Mouse (Mus musculus): ENCODE measurements at regions not wholly inside any gene's neighbourhood (a gene's known extent, or its start where the extent isn't known, plus 50 kb on each side); places are given as distances from the start of the nearest gene placed in this dataset.
A peak's percentile ranks its signal among the peaks of the same experiment; 100 is the strongest.

GRCm38 (mm10) chr13:48316747-48317146, 55.7 kb downstream of the Id4 start:
- DNase-seq (ENCODE audit: low read depth), result peak; percentile 85
- no peak for TF ChIP-seq POLR2A (IDR thresholded peaks at IDR 0.05; ENCODE audit: borderline replicate concordance, extremely low read depth, insufficient read depth, insufficient read length, poor library complexity, severe bottlenecking)
- TF ChIP-seq CTCF (IDR thresholded peaks at IDR 0.05; ENCODE audit: borderline replicate concordance, extremely low read depth, insufficient read depth, insufficient read length), result no peak

- DNase-seq (ENCODE audit: low read depth), result peak; percentile 12
- TF ChIP-seq CTCF (IDR thresholded peaks at IDR 0.05; ENCODE audit: borderline replicate concordance, extremely low read depth, insufficient read depth, insufficient read length) (no peak), POLR2A (IDR thresholded peaks at IDR 0.05; ENCODE audit: borderline replicate concordance, extremely low read depth, insufficient read depth, insufficient read length, poor library complexity, severe bottlenecking) (no peak)
Observed at GRCm38 (mm10) chr13:48317457-48317856, 56.4 kb downstream of the Id4 start.

- TF ChIP-seq POLR2A (IDR thresholded peaks at IDR 0.05; ENCODE audit: borderline replicate concordance, extremely low read depth, insufficient read depth, insufficient read length, poor library complexity, severe bottlenecking) (no peak), CTCF (IDR thresholded peaks at IDR 0.05; ENCODE audit: borderline replicate concordance, extremely low read depth, insufficient read depth, insufficient read length) (no peak)
- no peak for DNase-seq (ENCODE audit: low read depth)
Observed at GRCm38 (mm10) chr13:48319001-48319400, 58.0 kb downstream of the Id4 start.

- peak; percentile 78 for DNase-seq (ENCODE audit: low read depth)
- TF ChIP-seq CTCF (IDR thresholded peaks at IDR 0.05; ENCODE audit: borderline replicate concordance, extremely low read depth, insufficient read depth, insufficient read length) (no peak), POLR2A (IDR thresholded peaks at IDR 0.05; ENCODE audit: borderline replicate concordance, extremely low read depth, insufficient read depth, insufficient read length, poor library complexity, severe bottlenecking) (no peak)
Observed at GRCm38 (mm10) chr13:48324290-48324718, 63.3 kb downstream of the Id4 start.

- DNase-seq (ENCODE audit: low read depth), result peak; percentile 31
- TF ChIP-seq CTCF (IDR thresholded peaks at IDR 0.05; ENCODE audit: borderline replicate concordance, extremely low read depth, insufficient read depth, insufficient read length) (no peak), POLR2A (IDR thresholded peaks at IDR 0.05; ENCODE audit: borderline replicate concordance, extremely low read depth, insufficient read depth, insufficient read length, poor library complexity, severe bottlenecking) (no peak)
Observed at GRCm38 (mm10) chr13:48330619-48331018, 69.6 kb downstream of the Id4 start.

- TF ChIP-seq POLR2A (IDR thresholded peaks at IDR 0.05; ENCODE audit: borderline replicate concordance, extremely low read depth, insufficient read depth, insufficient read length, poor library complexity, severe bottlenecking) (no peak), CTCF (IDR thresholded peaks at IDR 0.05; ENCODE audit: borderline replicate concordance, extremely low read depth, insufficient read depth, insufficient read length) (no peak)
- DNase-seq (ENCODE audit: low read depth), result peak; percentile 55
Observed at GRCm38 (mm10) chr13:48336135-48336534, 75.1 kb downstream of the Id4 start.

GRCm38 (mm10) chr13:48336602-48337001, 75.6 kb downstream of the Id4 start:
- DNase-seq (ENCODE audit: low read depth), result no peak
- TF ChIP-seq POLR2A (IDR thresholded peaks at IDR 0.05; ENCODE audit: borderline replicate concordance, extremely low read depth, insufficient read depth, insufficient read length, poor library complexity, severe bottlenecking) (no peak), CTCF (IDR thresholded peaks at IDR 0.05; ENCODE audit: borderline replicate concordance, extremely low read depth, insufficient read depth, insufficient read length) (no peak)

- TF ChIP-seq POLR2A (IDR thresholded peaks at IDR 0.05; ENCODE audit: borderline replicate concordance, extremely low read depth, insufficient read depth, insufficient read length, poor library complexity, severe bottlenecking) (no peak), CTCF (IDR thresholded peaks at IDR 0.05; ENCODE audit: borderline replicate concordance, extremely low read depth, insufficient read depth, insufficient read length) (no peak)
Observed at GRCm38 (mm10) chr13:48338561-48338960, 77.5 kb downstream of the Id4 start.

GRCm38 (mm10) chr13:48350124-48350523, 89.1 kb downstream of the Id4 start:
- peak; percentile 87 for DNase-seq (ENCODE audit: low read depth)
- no peak for TF ChIP-seq CTCF (IDR thresholded peaks at IDR 0.05; ENCODE audit: borderline replicate concordance, extremely low read depth, insufficient read depth, insufficient read length)
- TF ChIP-seq POLR2A (IDR thresholded peaks at IDR 0.05; ENCODE audit: borderline replicate concordance, extremely low read depth, insufficient read depth, insufficient read length, poor library complexity, severe bottlenecking), result no peak

More at GRCm38 (mm10) chr13:48338561-48338960, 77.5 kb downstream of the Id4 start:
- no peak for DNase-seq (ENCODE audit: low read depth)

GRCm38 (mm10) chr13:48350955-48351354, 89.9 kb downstream of the Id4 start:
- peak; percentile 59 for DNase-seq (ENCODE audit: low read depth)
- TF ChIP-seq CTCF (IDR thresholded peaks at IDR 0.05; ENCODE audit: borderline replicate concordance, extremely low read depth, insufficient read depth, insufficient read length) (no peak), POLR2A (IDR thresholded peaks at IDR 0.05; ENCODE audit: borderline replicate concordance, extremely low read depth, insufficient read depth, insufficient read length, poor library complexity, severe bottlenecking) (no peak)

- DNase-seq (ENCODE audit: low read depth), result peak; percentile 67
- no peak for TF ChIP-seq POLR2A (IDR thresholded peaks at IDR 0.05; ENCODE audit: borderline replicate concordance, extremely low read depth, insufficient read depth, insufficient read length, poor library complexity, severe bottlenecking)
- no peak for TF ChIP-seq CTCF (IDR thresholded peaks at IDR 0.05; ENCODE audit: borderline replicate concordance, extremely low read depth, insufficient read depth, insufficient read length)
Observed at GRCm38 (mm10) chr13:48357118-48357517, 96.1 kb downstream of the Id4 start.

- peak; percentile 61 for DNase-seq (ENCODE audit: low read depth)
Observed at GRCm38 (mm10) chr13:48357640-48358039, 96.6 kb downstream of the Id4 start.

More at GRCm38 (mm10) chr13:48357640-48358039, 96.6 kb downstream of the Id4 start:
- TF ChIP-seq CTCF (IDR thresholded peaks at IDR 0.05; ENCODE audit: borderline replicate concordance, extremely low read depth, insufficient read depth, insufficient read length) (no peak), POLR2A (IDR thresholded peaks at IDR 0.05; ENCODE audit: borderline replicate concordance, extremely low read depth, insufficient read depth, insufficient read length, poor library complexity, severe bottlenecking) (no peak)
